Mouse (Mus musculus): Measurements from ENCODE around the gene Samd4.

Samd4 gene

DNA sequence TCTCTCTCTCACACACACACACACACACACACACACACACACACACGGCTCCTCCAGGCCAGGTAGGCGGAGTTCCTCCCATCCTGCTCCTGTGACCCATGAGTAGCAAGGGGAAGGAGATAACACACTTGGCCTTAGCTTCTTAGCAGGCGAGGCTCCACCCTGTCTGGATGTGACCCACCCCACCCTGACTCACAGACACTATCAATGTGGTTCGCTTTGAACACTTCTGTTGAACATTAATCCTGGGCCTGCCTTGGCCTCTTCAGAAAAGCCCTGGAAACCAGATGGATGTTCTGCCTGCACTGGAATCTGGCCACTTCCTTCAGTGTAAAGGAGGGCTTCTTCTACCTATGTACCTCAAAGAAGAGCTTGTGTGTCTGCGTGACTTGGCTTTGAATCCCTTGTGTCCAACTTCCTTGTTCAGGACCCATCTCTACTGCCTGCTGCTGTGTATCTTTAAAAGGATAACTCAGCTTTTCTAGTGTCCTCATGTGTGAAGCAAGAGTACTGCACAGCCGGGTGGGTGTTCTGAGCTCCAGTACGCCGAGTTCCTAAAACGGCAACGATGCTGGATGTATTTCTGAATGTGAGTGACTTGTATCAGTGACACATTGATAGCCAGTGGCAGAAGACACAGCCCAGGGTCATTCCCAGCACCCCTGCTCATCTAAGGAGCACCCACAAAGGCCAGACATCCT, 233.6 kb downstream of the Samd4 start:
- no peak for DNase-seq

DNA sequence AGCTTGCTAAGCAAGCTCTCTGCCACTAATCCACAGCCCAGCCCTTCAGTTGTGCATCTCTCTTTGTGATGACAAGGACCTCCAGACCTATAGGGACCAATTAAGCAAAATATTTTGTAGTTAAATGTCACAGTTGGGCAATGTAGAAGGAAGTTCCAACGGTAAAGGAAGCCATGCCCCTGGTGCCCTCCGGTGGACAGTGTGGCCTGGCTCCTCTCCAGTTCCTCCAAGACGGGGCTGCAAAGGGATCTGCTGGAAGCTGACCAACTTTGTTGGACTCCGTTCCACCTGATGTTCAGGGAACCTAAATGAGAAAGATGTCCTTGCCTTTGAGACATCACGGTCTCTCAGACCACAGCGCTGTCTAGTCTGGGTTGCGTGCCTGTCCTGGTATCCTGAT, 234.9 kb downstream of the Samd4 start:
- no peak for DNase-seq

DNA sequence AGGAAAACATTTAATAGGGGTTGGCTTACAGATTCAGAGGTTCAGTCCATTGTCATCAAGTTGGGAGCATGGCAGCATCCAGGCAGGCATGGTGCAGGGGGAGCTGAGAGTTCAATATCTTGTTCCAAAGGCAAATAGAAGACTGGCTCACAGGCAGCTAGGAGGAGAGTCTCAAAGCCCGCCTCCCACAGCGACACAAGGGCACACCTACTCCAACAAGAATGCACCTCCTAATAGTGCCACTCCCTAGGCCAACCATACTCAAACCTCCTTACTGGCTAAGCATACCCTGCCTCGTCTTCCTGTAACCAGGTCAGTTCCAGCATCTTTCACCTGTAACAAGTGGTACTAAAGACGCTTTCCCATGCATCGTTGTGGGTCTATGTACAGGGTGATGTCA, 245.3 kb downstream of the Samd4 start:
- DNase-seq, result no peak

DNA sequence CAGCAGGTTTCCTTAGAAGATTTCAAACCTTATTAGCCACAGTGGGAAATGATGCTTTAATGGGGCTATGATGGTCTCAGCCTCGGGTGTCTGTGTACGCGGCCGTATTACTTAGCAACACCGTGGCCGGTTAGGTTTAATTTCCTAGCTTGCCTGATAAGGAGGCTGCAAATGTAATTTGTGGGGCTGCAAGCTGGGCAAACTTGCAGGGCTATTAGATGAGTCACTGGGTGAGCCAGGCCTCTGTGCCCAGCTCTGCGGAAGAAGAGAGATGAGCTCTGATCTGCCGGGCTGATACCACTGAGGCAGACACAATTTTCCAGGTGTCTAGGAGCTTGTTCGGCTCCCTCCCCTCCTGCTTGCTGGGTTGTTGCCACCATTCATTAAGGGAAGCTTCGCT, 251.3 kb downstream of the Samd4 start:
- DNase-seq, result no peak

DNA sequence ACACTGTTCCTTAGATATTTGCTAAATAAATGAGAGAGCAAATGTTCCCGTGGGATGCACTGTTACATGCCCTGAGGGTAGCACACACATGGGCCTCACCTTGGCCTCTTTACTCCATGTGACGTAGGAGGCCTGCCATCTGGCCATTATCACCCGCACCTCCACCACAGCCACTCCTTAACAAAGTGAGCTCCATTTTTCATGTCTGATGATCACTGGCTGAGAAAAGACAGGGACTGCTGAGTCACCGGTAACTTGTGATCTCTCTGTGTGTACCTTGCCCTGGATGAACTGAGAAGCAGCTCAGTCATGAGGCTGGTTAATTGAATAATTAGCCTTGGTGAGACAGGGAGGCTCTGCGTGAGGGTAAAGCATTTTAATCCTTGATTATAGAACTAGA, 254.0 kb downstream of the Samd4 start:
- DNase-seq, result no peak

DNA sequence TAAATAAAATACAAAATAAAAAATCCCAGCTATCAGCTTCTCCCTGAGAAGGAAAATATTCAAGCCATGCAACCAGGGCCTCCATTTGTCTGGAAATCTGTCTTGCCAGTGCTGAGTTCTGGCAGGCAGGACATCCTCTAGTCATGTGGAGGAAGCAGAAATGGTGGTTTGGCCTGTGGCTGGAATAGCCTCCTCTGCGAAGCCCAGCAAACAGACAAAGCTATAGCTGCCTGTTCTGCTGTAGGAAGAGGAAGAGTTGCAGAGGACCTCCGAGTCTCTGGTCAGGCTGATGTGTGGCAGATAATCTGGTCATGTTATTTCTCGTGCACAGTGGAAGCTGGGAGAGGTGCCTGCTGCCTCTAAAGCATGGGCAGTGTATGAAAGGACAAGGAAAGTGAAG, 256.2 kb downstream of the Samd4 start:
- DNase-seq, result no peak

DNA sequence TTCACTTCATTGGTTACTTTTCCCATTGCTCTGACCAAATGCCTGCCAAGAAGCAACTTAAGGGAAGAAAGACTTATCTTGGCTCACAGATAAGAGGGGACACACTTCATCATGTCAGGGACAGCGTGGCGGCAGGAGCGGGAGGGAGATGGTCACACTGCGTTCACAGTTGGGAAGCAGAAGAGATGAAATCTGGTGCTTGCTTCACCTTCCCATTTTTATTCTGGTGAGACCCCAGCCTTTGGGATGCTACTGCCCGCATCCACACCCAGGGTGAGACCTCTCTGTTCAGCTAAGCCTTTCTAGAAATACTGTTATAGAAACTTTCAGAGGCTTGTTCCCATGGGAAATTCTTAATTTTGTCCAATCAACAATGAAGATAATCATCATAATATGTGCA, 261.7 kb downstream of the Samd4 start:
- DNase-seq, result no peak

DNA sequence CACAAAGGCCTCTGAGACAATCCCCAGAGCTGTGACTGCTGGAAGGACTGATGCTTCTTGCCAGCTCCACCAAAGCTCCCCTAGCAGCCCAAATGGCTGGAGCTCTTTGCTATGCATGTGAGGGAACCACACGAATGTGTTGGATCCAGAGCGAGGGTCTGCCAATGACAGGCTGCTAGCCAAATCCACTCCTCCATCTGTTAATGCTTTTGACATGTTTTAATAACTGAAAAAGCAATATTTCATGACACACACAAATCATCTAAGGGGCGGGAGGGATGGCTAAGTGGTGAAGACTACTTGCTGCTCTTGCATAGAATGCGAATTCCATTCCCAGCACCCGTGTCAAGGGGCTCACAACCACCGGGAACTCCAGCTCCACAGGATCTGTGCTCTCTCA, 268.7 kb downstream of the Samd4 start:
- no peak for DNase-seq

DNA sequence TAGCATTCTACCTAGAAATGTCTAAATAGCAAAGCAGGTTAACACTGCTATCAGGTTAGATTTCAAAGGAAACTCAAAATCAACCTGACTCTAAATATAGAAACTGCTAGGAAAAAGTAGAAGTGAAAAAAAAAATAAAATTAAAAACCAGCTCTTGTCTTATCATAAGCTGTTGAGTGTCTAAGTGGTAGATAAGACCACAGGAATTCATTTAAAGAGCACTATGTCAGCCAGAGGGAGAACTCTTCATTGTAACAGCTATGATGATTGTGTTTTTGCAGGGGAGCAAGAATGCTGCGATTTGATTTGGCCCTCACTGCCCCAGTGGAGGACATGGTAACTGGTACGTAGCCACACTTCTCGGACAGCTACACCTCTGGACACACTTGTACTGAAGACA, 271.6 kb downstream of the Samd4 start:
- DNase-seq, result no peak

Data from cerebellum, adult 11 months (tissue).